Mouse (Mus musculus) liver, embryonic 11.5 days (tissue): Measurements from ENCODE around the gene Gm40193. TPM values are rescaled to one million over a fixed set of nuclear protein-coding genes. Genes with fewer than 3 reads are reported as not detected.

Source experiments
- ATAC-seq: fragments of 200-750 bp; cut with Nextera tagmentation; replicated peaks from 2 replicates; pipeline ENCODE4 v1.8.0; 2017; ENCODE audit warnings: moderate number of reproducible peaks, mild to moderate bottlenecking, moderate TSS enrichment, moderate library complexity; ENCODE audit not compliant: low FRiP score
- DNase-seq: peaks from one replicate; pipeline ENCODE4 v3.0.0-alpha.2; 2017; ENCODE audit warnings: low spot score
- H3K27ac ChIP-seq: fragments of 300-500 bp; sonication (generic); 2 replicates; pipeline ENCODE4 v1.5.1; 2014; ENCODE audit warnings: mild to moderate bottlenecking, low read depth, low read length, control low read depth
- H3K27me3 ChIP-seq: fragments of 300-500 bp; sonication (generic); replicated peaks from 2 replicates; pipeline ENCODE4 v1.6.1; 2014; ENCODE audit warnings: low read length, mixed read lengths; ENCODE audit not compliant: control insufficient read depth, insufficient read depth
- H3K36me3 ChIP-seq: fragments of 300-500 bp; sonication (generic); 2 replicates; pipeline ENCODE4 v1.6.1; 2014; ENCODE audit warnings: mild to moderate bottlenecking, low read length, moderate library complexity, mixed read lengths; ENCODE audit not compliant: control insufficient read depth, insufficient read depth
- H3K4me1 ChIP-seq: fragments of 300-500 bp; sonication (generic); replicated peaks from 2 replicates; pipeline ENCODE4 v1.6.1; 2014; ENCODE audit warnings: low read length, mixed read lengths; ENCODE audit not compliant: control insufficient read depth, insufficient read depth
- H3K4me2 ChIP-seq: fragments of 300-500 bp; sonication (generic); 2 replicates; pipeline ENCODE4 v1.6.1; 2014; ENCODE audit warnings: mild to moderate bottlenecking, control low read depth, moderate library complexity
- H3K4me3 ChIP-seq: fragments of 300-500 bp; sonication (generic); 2 replicates; pipeline ENCODE4 v1.5.1; 2014; ENCODE audit warnings: low read depth, low read length, control low read depth
- H3K9ac ChIP-seq: fragments of 300-500 bp; sonication (generic); 2 replicates; pipeline ENCODE4 v1.6.1; 2014; ENCODE audit warnings: low read depth, low read length, control low read depth
- H3K9me3 ChIP-seq: fragments of 300-500 bp; sonication (generic); 2 replicates; pipeline ENCODE4 v1.6.1; 2016; ENCODE audit warnings: low read length, inconsistent platforms, mixed read lengths; ENCODE audit not compliant: control insufficient read depth
- WGBS: fragments of 180-500 bp; shearing (Covaris S2); extraction: QIAGEN DNeasy Blood & Tissue Kit; methylation state at CpG from one replicate; pipeline ENCODE4 v1.1.7; 2014; 5-methylcytosine and 5-hydroxymethylcytosine counted together
- polyA plus RNA-seq: library from polyadenylated mRNA; unstranded; fragments of >200 nt; fragmentation: Nextera tagmentation; extraction: Ambion mirVana; gene quantifications from 2 replicates; pipeline ENCODE4 v1.2.1, GENCODE M21; 2014

Gene Gm40193
- polyA plus RNA-seq, 1 experiment from 2014 or later: not detected

- Histone ChIP-seq H3K4me2 (no peak overlapping the region), H3K9ac (no peak overlapping the region), H3K4me1 (no peaks in the 10 kb centered on the region), H3K9me3 (no peaks in the 10 kb centered on the region), H3K27me3 (no peaks in the 10 kb centered on the region), H3K36me3 (no peaks in the 10 kb centered on the region), H3K27ac (no peak overlapping the region), H3K4me3 (no peak overlapping the region)
- 80% methylated on average over 3 of the region's 3 CpGs for WGBS
- ATAC-seq (no peak), DNase-seq (no peak)
These were observed 43.6 kb downstream of the Gm40193 start for GRCm38 (mm10) chr11:70489138-70489537.

DNA sequence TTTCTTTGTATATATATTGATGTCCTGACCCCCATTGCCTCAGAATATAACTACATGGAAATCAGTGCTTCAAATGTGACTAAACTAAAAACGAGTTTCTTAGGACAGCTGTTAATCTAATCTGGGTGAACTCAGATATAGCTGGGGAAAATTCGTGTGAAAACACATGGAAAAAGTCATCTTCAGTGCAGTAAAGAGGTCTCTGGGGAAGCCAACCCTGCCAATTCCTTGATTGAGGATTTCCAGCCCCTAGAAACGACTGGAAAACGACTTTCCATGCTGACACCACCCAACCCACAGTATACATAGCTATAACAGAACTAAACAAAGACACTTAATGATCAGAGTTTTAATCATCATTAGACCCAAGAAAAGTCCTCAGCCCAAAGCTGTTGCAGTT, 44.9 kb downstream of the Gm40193 start:
- no peaks in the 10 kb centered on the region for H3K27me3 ChIP-seq
- no peaks in the 10 kb centered on the region for H3K9me3 ChIP-seq
- no peak overlapping the region for H3K9ac ChIP-seq
- no peaks in the 10 kb centered on the region for H3K36me3 ChIP-seq
- no peak overlapping the region for H3K27ac ChIP-seq
- 42% methylated on average over 4 of the region's 4 CpGs for WGBS
- no peak for ATAC-seq
- no peak for DNase-seq
- no peaks in the 10 kb centered on the region for H3K4me1 ChIP-seq
- H3K4me2 ChIP-seq: no peak overlapping the region
- H3K4me3 ChIP-seq: no peak overlapping the region

DNA sequence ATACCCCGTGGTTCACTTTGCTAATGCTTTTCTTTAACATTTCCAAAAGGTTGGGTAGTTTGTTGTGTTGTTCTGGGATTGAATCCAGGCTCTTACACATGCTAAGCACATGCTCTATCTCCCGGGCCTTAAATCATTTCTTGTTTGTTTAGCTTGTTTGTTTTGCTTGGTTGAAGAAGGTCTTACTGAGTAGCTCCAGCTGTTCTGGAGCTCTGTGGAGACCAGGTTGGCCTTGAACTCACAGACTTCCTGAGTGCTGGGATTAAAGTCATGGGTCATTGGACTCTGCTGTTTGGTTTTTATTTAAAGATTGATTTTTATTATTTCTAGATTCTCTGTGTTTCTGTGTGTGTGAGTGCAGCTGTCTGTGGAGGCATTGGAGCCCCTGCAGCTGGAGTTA, 47.2 kb downstream of the Gm40193 start:
- no peak for DNase-seq
- Histone ChIP-seq H3K27me3 (no peaks in the 10 kb centered on the region), H3K9ac (no peak overlapping the region), H3K27ac (no peak overlapping the region), H3K36me3 (no peaks in the 10 kb centered on the region), H3K4me1 (no peaks in the 10 kb centered on the region), H3K9me3 (no peaks in the 10 kb centered on the region), H3K4me3 (no peak overlapping the region), H3K4me2 (no peak overlapping the region)
- ATAC-seq: no peak
- 58% methylated on average over 2 of the region's 2 CpGs for WGBS

Other genes starting within 250 kb of the Gm40193 start
- 0.29 TPM in 1 of 2 replicates, not detected in the other for gene Alox12e, start 210.3 kb downstream of the Gm40193 start, polyA plus RNA-seq
- gene Alox15, start 180.9 kb downstream of the Gm40193 start, polyA plus RNA-seq: 1.0 and 2.1 TPM in 2 replicates
- 48.5 and 51.2 TPM in 2 replicates for gene Pelp1, start 122.9 kb downstream of the Gm40193 start, polyA plus RNA-seq
- 31.5 and 35.9 TPM in 2 replicates for gene Arrb2, start 100.3 kb downstream of the Gm40193 start, polyA plus RNA-seq
- 33.8 and 36.2 TPM in 2 replicates for gene Med11, start 81.0 kb downstream of the Gm40193 start, polyA plus RNA-seq
- 0.19 and 0.58 TPM in 2 replicates for gene Zmynd15, start 73.5 kb downstream of the Gm40193 start, polyA plus RNA-seq
- gene Cxcl16, start 73.0 kb downstream of the Gm40193 start, polyA plus RNA-seq: 0.91 and 1.6 TPM in 2 replicates
- gene Tm4sf5, start 27.7 kb downstream of the Gm40193 start, polyA plus RNA-seq: 5.5 TPM in 2 replicates
- gene Vmo1, start 18.3 kb downstream of the Gm40193 start, polyA plus RNA-seq: 0.39 and 0.80 TPM in 2 replicates
- gene Gltpd2, start 13.7 kb downstream of the Gm40193 start, polyA plus RNA-seq: 20.2 and 20.5 TPM in 2 replicates
- gene Psmb6, start 7.6 kb downstream of the Gm40193 start, polyA plus RNA-seq: 619 and 649 TPM in 2 replicates
- gene Pld2, start 7.1 kb upstream of the Gm40193 start, polyA plus RNA-seq: 2.7 and 3.4 TPM in 2 replicates
- 15.6 and 16.0 TPM in 2 replicates for gene Mink1, start 29.9 kb upstream of the Gm40193 start, polyA plus RNA-seq
- not detected in 2 replicates for gene 4930544D05Rik, start 82.9 kb upstream of the Gm40193 start, polyA plus RNA-seq
- gene Chrne, start 86.3 kb upstream of the Gm40193 start, polyA plus RNA-seq: not detected in 2 replicates
- 15.3 and 16.4 TPM in 2 replicates for gene Gp1ba, start 106.2 kb upstream of the Gm40193 start, polyA plus RNA-seq
- gene Rnf167, start 114.3 kb upstream of the Gm40193 start, polyA plus RNA-seq: 113 and 114 TPM in 2 replicates
- gene Slc25a11, start 114.5 kb upstream of the Gm40193 start, polyA plus RNA-seq: 115 and 126 TPM in 2 replicates
- gene Pfn1, start 121.7 kb upstream of the Gm40193 start, polyA plus RNA-seq: 2,285 and 2,367 TPM in 2 replicates
- 19.8 and 20.1 TPM in 2 replicates for gene Eno3, start 124.3 kb upstream of the Gm40193 start, polyA plus RNA-seq
- 132 and 146 TPM in 2 replicates for gene Spag7, start 136.5 kb upstream of the Gm40193 start, polyA plus RNA-seq
- gene Camta2, start 155.2 kb upstream of the Gm40193 start, polyA plus RNA-seq: 10.4 and 13.1 TPM in 2 replicates
- 0.96 and 1.1 TPM in 2 replicates for gene Inca1, start 167.2 kb upstream of the Gm40193 start, polyA plus RNA-seq
- gene Kif1c, start 167.6 kb upstream of the Gm40193 start, polyA plus RNA-seq: 3.1 and 3.8 TPM in 2 replicates
- 3.3 and 4.0 TPM in 2 replicates for gene Zfp3, start 231.3 kb upstream of the Gm40193 start, polyA plus RNA-seq